Mouse (Mus musculus) heart, embryonic 11.5 days (tissue): Measurements from ENCODE around the gene Ndufb5. TPM values are rescaled to one million over a fixed set of nuclear protein-coding genes. Genes with fewer than 3 reads are reported as not detected.

Source experiments
- ATAC-seq: fragments of 200-750 bp; cut with Nextera tagmentation; replicated peaks from 2 replicates; pipeline ENCODE4 v1.8.0; 2017; ENCODE audit warnings: moderate library complexity; ENCODE audit not compliant: insufficient number of reproducible peaks, low FRiP score, low TSS enrichment
- H3K27ac ChIP-seq: fragments of 300-500 bp; sonication (generic); 2 replicates; pipeline ENCODE4 v1.5.1; 2014; ENCODE audit warnings: mild to moderate bottlenecking, low read depth, low read length
- H3K27me3 ChIP-seq: fragments of 300-500 bp; sonication (generic); 2 replicates; pipeline ENCODE4 v1.6.1; 2014; ENCODE audit warnings: mild to moderate bottlenecking, low read length, mixed read lengths; ENCODE audit not compliant: control insufficient read depth, insufficient read depth
- H3K36me3 ChIP-seq: fragments of 300-500 bp; sonication (generic); 2 replicates; pipeline ENCODE4 v1.6.1; 2014; ENCODE audit warnings: mild to moderate bottlenecking, low read length, moderate library complexity, mixed read lengths; ENCODE audit not compliant: control insufficient read depth, insufficient read depth
- H3K4me1 ChIP-seq: fragments of 300-500 bp; sonication (generic); 2 replicates; pipeline ENCODE4 v1.6.1; 2014; ENCODE audit warnings: low read length; ENCODE audit not compliant: control insufficient read depth, insufficient read depth
- H3K4me2 ChIP-seq: fragments of 300-500 bp; sonication (generic); 2 replicates; pipeline ENCODE4 v1.6.1; 2014; ENCODE audit warnings: mild to moderate bottlenecking, moderate library complexity
- H3K4me3 ChIP-seq: fragments of 300-500 bp; sonication (generic); 2 replicates; pipeline ENCODE4 v1.5.1; 2014; ENCODE audit warnings: low read depth, low read length
- H3K9ac ChIP-seq: fragments of 300-500 bp; sonication (generic); 2 replicates; pipeline ENCODE4 v1.6.1; 2014; ENCODE audit warnings: mild to moderate bottlenecking, low read depth, low read length, moderate library complexity
- H3K9me3 ChIP-seq: fragments of 300-500 bp; sonication (generic); replicated peaks from 2 replicates; pipeline ENCODE4 v1.6.1; 2016; ENCODE audit warnings: low read length; ENCODE audit not compliant: control insufficient read depth
- WGBS: fragments of 180-500 bp; shearing (Covaris S2); extraction: QIAGEN DNeasy Blood & Tissue Kit; methylation state at CpG from one replicate; pipeline ENCODE4 v1.1.7; 2014; ENCODE audit not compliant: insufficient replicate concordance; 5-methylcytosine and 5-hydroxymethylcytosine counted together
- polyA plus RNA-seq: library from polyadenylated mRNA; unstranded; fragments of >200 nt; fragmentation: Nextera tagmentation; extraction: Ambion mirVana; gene quantifications from 2 replicates; pipeline ENCODE4 v1.2.1, GENCODE M21; 2014

Gene Ndufb5
- polyA plus RNA-seq = 468 and 475 TPM in 2 replicates

DNA sequence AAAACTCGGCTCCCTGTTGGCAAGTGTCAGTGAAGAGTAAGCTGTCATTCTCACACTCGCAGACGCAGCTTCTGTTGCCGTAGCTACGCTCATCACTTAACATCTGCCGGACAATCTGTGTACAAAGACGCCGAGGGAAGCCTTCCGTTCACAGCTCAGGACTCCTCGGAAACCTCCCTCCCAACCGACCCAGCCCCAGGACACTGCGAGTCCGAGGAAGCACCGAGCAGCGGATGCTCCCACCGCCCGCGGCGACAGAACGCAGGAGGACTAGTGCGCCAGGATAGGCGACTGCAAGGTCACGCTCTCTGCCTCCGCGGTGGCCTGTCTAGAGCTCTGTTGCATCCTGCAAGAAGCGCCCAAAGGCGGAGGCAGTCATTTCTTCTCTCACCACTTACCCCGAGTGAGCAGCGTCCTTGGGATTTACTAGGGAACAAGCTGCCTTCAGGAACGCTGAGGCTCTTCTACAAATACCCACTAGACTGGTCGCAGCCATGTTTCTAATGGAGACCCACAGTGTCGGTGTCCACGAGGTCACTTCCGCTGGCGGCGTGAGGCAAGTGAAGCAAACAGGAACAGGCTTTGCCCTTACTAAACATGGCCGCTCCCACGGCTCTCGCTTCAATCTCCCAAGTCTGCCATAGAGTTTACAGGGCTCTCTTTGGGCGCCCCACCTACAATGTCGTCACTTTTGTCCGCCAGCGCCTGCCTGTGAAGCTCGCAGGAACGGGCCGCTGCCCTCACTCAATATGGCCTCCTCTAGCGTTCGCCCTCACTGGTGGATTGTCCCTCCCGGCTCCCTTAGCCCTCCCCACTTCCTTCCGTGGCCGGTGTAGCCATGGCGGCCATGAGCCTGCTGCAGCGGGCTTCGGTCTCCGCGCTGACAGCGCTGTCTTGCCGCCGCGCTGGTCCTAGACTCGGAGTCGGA, at the start of gene Ndufb5:
TSS of gene Ndufb5 (plus strand) at position 747 of the 928 bp plus-strand sequence.
- H3K4me1 ChIP-seq = peaks cover 9% of the 10 kb centered on the region
- H3K9me3 ChIP-seq = no peaks in the 10 kb centered on the region
- H3K27ac ChIP-seq = peak within 1 kb of the TSS; percentile 80
- under 1% methylated on average over 62 of the region's 62 CpGs for WGBS
- peak within 1 kb of the TSS; percentile 85 for H3K4me2 ChIP-seq
- no peaks in the 10 kb centered on the region for H3K27me3 ChIP-seq
- H3K9ac ChIP-seq = peak within 1 kb of the TSS; percentile 93
- H3K36me3 ChIP-seq = peaks cover 1% of the 10 kb centered on the region
- H3K4me3 ChIP-seq = peak within 1 kb of the TSS; percentile 97
- peak; percentile 97 for ATAC-seq

DNA sequence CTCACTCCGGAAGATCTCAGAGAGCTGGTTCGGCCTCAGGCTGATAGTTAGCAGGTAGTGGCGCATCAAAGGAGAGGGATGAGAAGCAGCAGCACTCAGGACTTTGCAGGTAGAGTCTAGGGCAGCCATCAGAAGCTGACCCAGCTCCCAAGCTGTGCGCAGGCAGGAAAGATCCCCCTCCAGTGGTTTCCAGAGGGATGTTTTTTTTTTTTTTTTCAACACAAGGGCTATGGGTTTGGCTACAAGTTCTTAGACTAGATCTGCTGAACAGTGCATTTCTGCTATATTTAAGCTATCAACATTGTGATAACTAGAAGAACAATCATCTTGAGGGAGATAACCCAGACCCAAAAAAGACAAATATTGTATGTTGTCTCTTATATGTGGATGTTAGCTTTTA, 49.6 kb upstream of the Ndufb5 start:
- Histone ChIP-seq H3K4me3 (no peak overlapping the region), H3K27ac (no peak overlapping the region), H3K4me2 (no peak overlapping the region), H3K4me1 (peaks cover 2% of the 10 kb centered on the region; the same call in 1 of the 2 replicates), H3K36me3 (no peaks in the 10 kb centered on the region), H3K9me3 (no peaks in the 10 kb centered on the region), H3K9ac (no peak overlapping the region), H3K27me3 (no peaks in the 10 kb centered on the region)
- ATAC-seq = no peak
- WGBS = 63% methylated on average over 4 of the region's 4 CpGs

DNA sequence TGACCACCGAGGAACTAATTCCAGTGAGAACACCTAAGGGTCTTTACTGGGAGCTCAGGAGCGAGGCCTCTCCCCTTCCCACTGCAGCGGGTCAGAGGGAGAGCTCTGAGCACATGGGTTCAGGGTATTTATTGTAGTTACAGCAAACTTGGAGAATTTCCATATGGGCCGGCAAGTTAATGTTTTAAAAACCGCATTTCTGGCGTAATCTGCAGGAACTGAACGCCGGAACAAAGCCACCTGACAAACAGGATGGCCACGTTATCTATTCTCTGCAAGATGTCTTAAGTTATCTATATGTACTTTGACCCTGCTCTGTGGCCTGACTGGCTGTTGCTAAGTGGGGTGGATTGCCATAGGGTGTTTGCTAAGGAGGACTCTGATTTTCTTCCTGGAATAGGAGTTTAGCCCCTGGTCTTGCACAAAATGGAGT, 47.2 kb upstream of the Ndufb5 start:
- WGBS = 57% methylated on average over 9 of the region's 9 CpGs
- Histone ChIP-seq H3K4me2 (no peak overlapping the region), H3K9ac (no peak overlapping the region), H3K27me3 (no peaks in the 10 kb centered on the region), H3K9me3 (no peaks in the 10 kb centered on the region), H3K36me3 (no peaks in the 10 kb centered on the region), H3K27ac (no peak overlapping the region), H3K4me3 (no peak overlapping the region), H3K4me1 (no peaks in the 10 kb centered on the region)
- no peak for ATAC-seq

DNA sequence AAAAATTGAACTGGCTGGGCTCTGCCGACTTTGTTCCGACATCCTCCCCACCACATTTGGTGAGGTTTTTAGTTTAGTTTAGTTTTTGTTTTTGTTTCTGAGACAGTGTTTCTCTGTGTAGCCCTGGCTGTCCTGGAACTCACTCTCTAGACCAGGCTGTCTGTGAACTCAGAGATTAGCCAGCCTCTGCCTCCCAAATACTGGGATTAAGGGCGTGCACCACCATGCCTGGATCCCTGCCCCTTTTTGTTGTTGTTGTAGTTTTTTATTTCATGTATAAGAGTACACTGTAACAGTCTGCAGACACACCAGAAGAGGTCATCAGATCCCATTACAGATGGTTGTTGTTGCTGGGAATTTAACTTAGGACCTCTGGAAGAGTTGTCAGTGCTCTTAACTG, 46.8 kb upstream of the Ndufb5 start:
- H3K9me3 ChIP-seq = no peaks in the 10 kb centered on the region
- H3K9ac ChIP-seq = no peak overlapping the region
- no peak for ATAC-seq
- H3K4me2 ChIP-seq = no peak overlapping the region
- H3K27me3 ChIP-seq = no peaks in the 10 kb centered on the region
- H3K36me3 ChIP-seq = no peaks in the 10 kb centered on the region
- no peak overlapping the region for H3K27ac ChIP-seq
- 81% methylated on average over 3 of the region's 3 CpGs for WGBS
- H3K4me1 ChIP-seq = no peaks in the 10 kb centered on the region
- no peak overlapping the region for H3K4me3 ChIP-seq

DNA sequence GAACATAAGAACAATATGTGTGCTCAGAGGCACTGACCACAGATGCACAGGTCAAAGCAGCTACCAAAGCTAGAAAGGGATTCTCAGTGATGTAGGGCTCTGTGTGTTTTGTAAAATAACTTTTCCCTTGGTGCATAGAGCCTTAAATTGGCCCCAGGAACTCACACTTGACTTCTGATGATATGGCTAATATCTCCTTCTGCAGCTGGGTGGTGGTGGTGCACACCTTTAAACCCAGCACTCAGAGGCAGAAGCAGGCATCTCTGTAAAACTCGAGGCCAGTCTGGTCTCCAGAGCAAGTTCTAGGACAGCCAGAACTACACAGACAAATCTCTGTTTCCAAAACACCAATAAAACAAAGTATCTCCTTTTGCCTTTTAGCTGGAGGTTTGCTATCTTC, 45.9 kb upstream of the Ndufb5 start:
- no peaks in the 10 kb centered on the region for H3K36me3 ChIP-seq
- no peak overlapping the region for H3K9ac ChIP-seq
- H3K27me3 ChIP-seq = no peaks in the 10 kb centered on the region
- no peak overlapping the region for H3K4me2 ChIP-seq
- no peaks in the 10 kb centered on the region for H3K9me3 ChIP-seq
- ATAC-seq = no peak
- no peaks in the 10 kb centered on the region for H3K4me1 ChIP-seq
- WGBS = 48% methylated on average over 1 of the region's 1 CpGs
- no peak overlapping the region for H3K4me3 ChIP-seq
- no peak overlapping the region for H3K27ac ChIP-seq

DNA sequence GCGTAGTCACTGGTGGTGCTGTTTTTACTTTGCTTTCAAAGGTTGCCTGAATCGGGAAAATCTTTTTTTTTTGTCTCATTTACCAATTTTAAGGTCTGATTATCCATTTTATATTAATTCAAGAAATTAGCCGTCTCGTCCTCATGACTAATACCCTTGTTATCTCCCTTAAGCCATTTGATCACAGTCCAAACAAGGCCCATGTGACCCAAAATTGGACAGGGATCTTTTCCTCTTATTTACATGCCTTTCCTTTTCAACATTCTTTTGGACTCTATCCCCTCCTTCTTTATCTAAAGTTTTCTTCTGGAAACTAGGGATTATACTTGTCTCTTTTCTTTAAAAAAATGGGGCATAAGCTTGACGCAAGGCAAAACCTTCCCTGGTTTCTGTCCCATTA, 44.9 kb upstream of the Ndufb5 start:
- H3K4me3 ChIP-seq = no peak overlapping the region
- no peaks in the 10 kb centered on the region for H3K27me3 ChIP-seq
- H3K9ac ChIP-seq = no peak overlapping the region
- H3K27ac ChIP-seq = no peak overlapping the region
- H3K9me3 ChIP-seq = no peaks in the 10 kb centered on the region
- H3K36me3 ChIP-seq = no peaks in the 10 kb centered on the region
- H3K4me2 ChIP-seq = no peak overlapping the region
- no peaks in the 10 kb centered on the region for H3K4me1 ChIP-seq
- WGBS = 65% methylated on average over 5 of the region's 5 CpGs
- ATAC-seq = no peak

DNA sequence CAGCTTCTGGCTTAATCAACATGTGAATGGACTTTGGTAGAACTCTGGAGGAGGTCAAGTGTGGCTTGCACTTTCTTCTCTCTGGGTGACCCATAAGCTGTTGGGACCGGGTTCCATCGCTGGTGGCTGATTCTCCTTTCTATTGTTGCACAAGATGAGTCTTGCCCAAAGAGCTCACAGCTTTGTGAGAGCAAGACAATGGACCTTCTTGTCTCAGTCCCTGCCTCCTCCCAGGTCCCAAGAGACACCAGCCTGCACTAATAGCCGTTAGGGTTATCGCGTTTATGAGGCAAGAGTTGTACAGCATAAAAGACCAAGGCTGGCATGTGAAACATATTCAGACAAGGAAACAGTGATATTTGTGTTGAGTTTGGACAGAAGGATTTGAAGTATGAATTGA, 42.6 kb upstream of the Ndufb5 start:
- Histone ChIP-seq H3K27ac (no peak overlapping the region), H3K4me1 (no peaks in the 10 kb centered on the region), H3K9ac (no peak overlapping the region), H3K4me2 (no peak overlapping the region), H3K9me3 (no peaks in the 10 kb centered on the region), H3K36me3 (no peaks in the 10 kb centered on the region), H3K4me3 (no peak overlapping the region), H3K27me3 (no peaks in the 10 kb centered on the region)
- WGBS = 76% methylated on average over 5 of the region's 5 CpGs
- no peak for ATAC-seq

DNA sequence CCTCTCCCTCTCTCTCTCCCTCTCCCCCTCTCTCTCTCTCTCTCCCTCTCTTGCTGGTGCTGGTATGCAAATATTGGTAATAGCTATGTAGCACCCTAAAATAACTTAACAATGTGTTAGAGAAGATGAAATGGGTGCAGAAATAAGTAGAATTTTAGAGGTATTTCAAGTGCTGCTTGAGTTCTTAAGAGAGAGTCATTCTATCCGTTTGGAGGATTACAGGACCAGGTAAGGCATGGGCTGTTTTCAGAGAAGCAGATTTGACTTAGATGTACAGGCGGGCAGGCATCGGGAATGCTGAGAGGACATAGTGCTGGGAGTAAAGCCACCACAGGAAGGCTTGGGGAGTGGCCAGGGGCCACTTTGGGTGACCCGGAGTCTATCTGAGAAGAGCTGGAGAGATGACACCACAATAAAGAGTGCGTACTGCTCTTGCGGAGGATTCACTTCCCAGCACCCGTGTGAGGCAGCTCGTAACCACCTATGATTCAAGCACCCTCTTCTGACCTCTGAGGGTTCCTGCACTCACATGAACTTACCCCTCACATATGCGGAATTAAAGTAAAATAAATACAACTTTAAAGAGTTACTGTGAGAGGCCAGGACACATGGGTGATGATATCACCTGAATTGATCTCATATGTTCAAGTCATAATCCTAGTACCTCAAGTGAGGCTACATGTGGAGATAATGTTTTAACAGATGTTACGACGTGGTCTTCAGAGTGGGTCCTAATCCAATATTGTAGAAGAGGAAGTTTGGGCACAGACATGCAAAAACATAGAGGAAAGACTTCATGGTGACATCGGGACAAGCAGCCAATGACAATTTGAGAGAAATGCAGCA, 41.8 kb upstream of the Ndufb5 start:
- 71% methylated on average over 12 of the region's 12 CpGs for WGBS
- ATAC-seq = no peak
- Histone ChIP-seq H3K27me3 (no peaks in the 10 kb centered on the region), H3K36me3 (no peaks in the 10 kb centered on the region), H3K9ac (no peak overlapping the region), H3K4me2 (no peak overlapping the region), H3K27ac (no peak overlapping the region), H3K4me3 (no peak overlapping the region), H3K9me3 (no peaks in the 10 kb centered on the region), H3K4me1 (no peaks in the 10 kb centered on the region)
